Mouse (Mus musculus) lung, adult 2 months (tissue): ENCODE measurements around the gene Col8a1.

Experiments used
- CTCF ChIP-seq: fragments of 200-500 bp; IDR thresholded peaks from 2 replicates; pipeline ENCODE4 v1.5.1; 2011; ENCODE audit warnings: mild to moderate bottlenecking, low read length, control low read depth; ENCODE audit not compliant: insufficient read depth
- POLR2A ChIP-seq: fragments of 200-500 bp; IDR thresholded peaks from 2 replicates; pipeline ENCODE4 v1.6.1; 2011; ENCODE audit warnings: low read depth, mild to moderate bottlenecking, control low read depth, low read length, borderline replicate concordance; ENCODE audit errors: extremely low read depth

- TF ChIP-seq CTCF: no peak
- no peak for TF ChIP-seq POLR2A
Measured at GRCm38 (mm10) chr16:57765615-57766014, 11.1 kb upstream of the Col8a1 start.
